Mouse (Mus musculus): ENCODE measurements at regions not wholly inside any gene's neighbourhood (a gene's known extent, or its start where the extent isn't known, plus 50 kb on each side); places are given as distances from the start of the nearest gene placed in this dataset.

- TF ChIP-seq CTCF (IDR thresholded peaks at IDR 0.05; ENCODE audit: borderline replicate concordance, extremely low read depth, insufficient read depth, insufficient read length) (no peak), POLR2A (IDR thresholded peaks at IDR 0.05; ENCODE audit: borderline replicate concordance, extremely low read depth, insufficient read depth, insufficient read length, poor library complexity, severe bottlenecking) (no peak)
These were observed 384.4 kb upstream of the Gm10131 start for GRCm38 (mm10) chr8:34495974-34496373.

Data from brain, embryonic 14.5 days (tissue).